ENCODE assay signal across 8 mouse cellular contexts in the genomic region with DNA sequence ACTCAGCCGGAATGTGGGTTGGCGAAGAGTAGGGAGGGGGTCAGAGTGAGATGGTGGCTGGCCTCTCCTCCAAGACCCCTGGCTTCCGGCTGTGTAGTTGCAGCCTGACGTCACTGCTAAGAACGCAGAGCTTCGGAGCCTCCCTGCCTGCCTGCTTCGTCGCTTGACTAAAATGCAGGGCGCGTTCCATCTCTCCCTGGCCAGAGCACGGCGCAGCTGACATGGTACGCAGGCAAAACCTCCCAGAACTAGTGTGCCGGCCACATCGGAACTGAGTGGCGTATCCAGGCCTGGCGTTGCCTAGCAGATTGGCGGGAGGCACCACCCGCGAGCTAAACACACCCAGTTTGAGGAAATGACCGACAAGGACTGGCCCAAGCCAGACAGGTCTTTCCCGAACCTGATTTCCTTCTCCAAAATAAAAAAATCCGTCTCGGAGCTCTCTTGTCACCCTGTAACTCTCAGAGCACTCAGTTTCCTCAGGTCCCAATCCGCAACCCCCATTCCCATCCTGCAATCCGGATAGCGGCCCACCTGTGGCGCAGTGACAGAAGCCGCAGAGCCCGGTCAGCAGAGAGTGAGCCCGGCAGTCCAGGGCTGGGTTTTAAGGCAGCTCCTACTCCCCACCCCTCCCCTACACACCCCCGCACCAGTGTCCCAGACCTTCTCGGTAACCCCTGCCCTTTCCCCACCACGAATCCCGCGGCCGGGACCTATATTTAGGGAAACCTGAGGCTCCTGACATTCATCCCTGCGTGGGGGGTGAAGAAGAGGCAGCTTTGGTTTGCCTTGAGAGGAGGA. TPM values are rescaled to one million over a fixed set of nuclear protein-coding genes. Genes with fewer than 3 reads are reported as not detected.
DNase-seq lines count a peak whose midpoint lies in the region; ATAC-seq and TF ChIP-seq lines count a peak whose summit lies in the region.

No protein-coding gene starts in this region.

- peak overlapping the region; percentile 81 for H3K4me2 ChIP-seq in kidney, embryonic 16.5 days (replicated peaks; ENCODE audit: low read depth, low read length)
- H3K4me2 ChIP-seq in intestine, embryonic 14.5 days (ENCODE audit: low read length) = peak overlapping the region; percentile 83
- peak overlapping the region; percentile 84 for H3K4me2 ChIP-seq in midbrain, embryonic 14.5 days (ENCODE audit: low read length)

- no peak for DNase-seq in kidney, postnatal 10 days
- peak; percentile 85 for DNase-seq in cerebellum, adult 11-12 months
- DNase-seq in forelimb bud, embryonic 11.5 days (ENCODE audit: low read depth, low spot score) = peak; percentile 92
- DNase-seq in intestine, embryonic 14.5 days (ENCODE audit: low spot score) = peak; percentile 87
- DNase-seq in midbrain, embryonic 14.5 days = peak; percentile 93
- DNase-seq in embryo, embryonic 10 days (ENCODE audit: low spot score) = no peak

- peak overlapping the region; percentile 77 for H3K9ac ChIP-seq in kidney, embryonic 16.5 days (replicated peaks; ENCODE audit: low read length)
- peak overlapping the region; percentile 35 for H3K9ac ChIP-seq in ES-Bruce4 (ENCODE audit: low read depth, poor library complexity, severe bottlenecking)
- peak overlapping the region; percentile 68 for H3K9ac ChIP-seq in intestine, embryonic 14.5 days (ENCODE audit: low read length)
- peak overlapping the region; percentile 72 for H3K9ac ChIP-seq in midbrain, embryonic 14.5 days (replicated peaks; ENCODE audit: low read length)

- H3K36me3 ChIP-seq in kidney, embryonic 16.5 days (ENCODE audit: insufficient read depth, low read length) = peaks cover 27% of the 10 kb centered on the region
- H3K36me3 ChIP-seq in ES-Bruce4 (ENCODE audit: control insufficient read depth, insufficient read depth, low read length, poor library complexity, severe bottlenecking) = peaks cover 27% of the 10 kb centered on the region
- peaks cover 36% of the 10 kb centered on the region for H3K36me3 ChIP-seq in intestine, embryonic 14.5 days (ENCODE audit: control insufficient read depth, insufficient read depth, low read length)
- peaks cover 24% of the 10 kb centered on the region for H3K36me3 ChIP-seq in midbrain, embryonic 14.5 days (ENCODE audit: control insufficient read depth, insufficient read depth, low read length)

- peak; percentile 90 for ATAC-seq in kidney, embryonic 16.5 days (ENCODE audit: low FRiP score, low TSS enrichment)
- ATAC-seq in intestine, embryonic 14.5 days (replicated peaks; ENCODE audit: low FRiP score, low TSS enrichment, low read depth) = peak; percentile 89
- peak; percentile 92 for ATAC-seq in midbrain, embryonic 14.5 days (ENCODE audit: low FRiP score, low TSS enrichment)

- H3K27me3 ChIP-seq in kidney, embryonic 16.5 days (ENCODE audit: insufficient read depth, low read length) = no peaks in the 10 kb centered on the region
- H3K27me3 ChIP-seq in ES-Bruce4 (ENCODE audit: control insufficient read depth, insufficient read depth, low read length, poor library complexity, severe bottlenecking) = no peaks in the 10 kb centered on the region
- H3K27me3 ChIP-seq in intestine, embryonic 14.5 days (replicated peaks; ENCODE audit: control insufficient read depth, insufficient read depth, low read length) = no peaks in the 10 kb centered on the region
- no peaks in the 10 kb centered on the region for H3K27me3 ChIP-seq in midbrain, embryonic 14.5 days (ENCODE audit: control insufficient read depth, insufficient read depth, low read length)

- no peak for TF ChIP-seq CTCF in ES-Bruce4 (IDR thresholded peaks at IDR 0.05; ENCODE audit: low read depth, low read length)

- WGBS in kidney, embryonic 16.5 days = under 1% methylated on average over 36 of the region's 38 CpGs
- WGBS in intestine, embryonic 14.5 days = 2% methylated on average over 34 of the region's 38 CpGs
- 1% methylated on average over 37 of the region's 38 CpGs for WGBS in midbrain, embryonic 14.5 days

- H3K27ac ChIP-seq in kidney, embryonic 16.5 days (ENCODE audit: low read length) = peak overlapping the region; percentile 97
- H3K27ac ChIP-seq in ES-Bruce4 (ENCODE audit: insufficient read depth, low read length) = peak overlapping the region; percentile 73
- H3K27ac ChIP-seq in intestine, embryonic 14.5 days (ENCODE audit: low read depth) = peak overlapping the region; percentile 97
- H3K27ac ChIP-seq in midbrain, embryonic 14.5 days (replicated peaks; ENCODE audit: low read depth, low read length) = peak overlapping the region; percentile 96

- H3K9me3 ChIP-seq in kidney, embryonic 16.5 days (ENCODE audit: low read length) = no peaks in the 10 kb centered on the region
- no peaks in the 10 kb centered on the region for H3K9me3 ChIP-seq in ES-Bruce4 (replicated peaks; ENCODE audit: control insufficient read depth, insufficient read depth, low read length, poor library complexity, severe bottlenecking)
- H3K9me3 ChIP-seq in intestine, embryonic 14.5 days (ENCODE audit: control insufficient read depth, low read length) = no peaks in the 10 kb centered on the region
- H3K9me3 ChIP-seq in midbrain, embryonic 14.5 days (ENCODE audit: control insufficient read depth, low read length) = no peaks in the 10 kb centered on the region

- H3K4me3 ChIP-seq in kidney, embryonic 16.5 days (ENCODE audit: low read length) = peak overlapping the region; percentile 89
- peak overlapping the region; percentile 84 for H3K4me3 ChIP-seq in ES-Bruce4 (ENCODE audit: low read depth, low read length)
- peak overlapping the region; percentile 49 for H3K4me3 ChIP-seq in intestine, embryonic 14.5 days (ENCODE audit: low read depth, low read length)
- peak overlapping the region; percentile 79 for H3K4me3 ChIP-seq in midbrain, embryonic 14.5 days (replicated peaks; ENCODE audit: low read depth, low read length)

- peak; percentile 85 for TF ChIP-seq POLR2A in ES-Bruce4 (IDR thresholded peaks at IDR 0.05; ENCODE audit: insufficient read depth, low read length)

- H3K4me1 ChIP-seq in kidney, embryonic 16.5 days (ENCODE audit: insufficient read depth, low read length) = peaks cover 36% of the 10 kb centered on the region
- no peaks in the 10 kb centered on the region for H3K4me1 ChIP-seq in ES-Bruce4 (ENCODE audit: control insufficient read depth, insufficient read depth, low read length)
- peaks cover 24% of the 10 kb centered on the region for H3K4me1 ChIP-seq in intestine, embryonic 14.5 days (replicated peaks; ENCODE audit: control insufficient read depth, insufficient read depth, low read length)
- H3K4me1 ChIP-seq in midbrain, embryonic 14.5 days (ENCODE audit: control insufficient read depth, insufficient read depth, low read length) = peaks cover 24% of the 10 kb centered on the region

- peak; percentile 73; the same call in 1 of the 2 replicates for TF ChIP-seq EP300 in ES-Bruce4 (IDR thresholded peaks at IDR 0.05; ENCODE audit: insufficient read depth, low read depth, low read length)

RNA-seq across cellular contexts. Expression of gene Fam57b, which starts 2.2 kb away (rescaled TPM):
- polyA plus RNA-seq in kidney, embryonic 16.5 days (2015; fragmentation: Nextera tagmentation; extraction: Ambion mirVana) = 0.19 and 0.52 TPM in 2 replicates
- polyA plus RNA-seq in ES-Bruce4 (2011; ENCODE audit: insufficient read depth, insufficient read length, low read depth, missing spikeins) = 2.7 and 4.2 TPM in 2 replicates
- polyA plus RNA-seq in intestine, embryonic 14.5 days (2014; fragmentation: Nextera tagmentation; extraction: Ambion mirVana) = 1.5 and 1.8 TPM in 2 replicates
- 51.6 and 72.4 TPM in 2 replicates for polyA plus RNA-seq in midbrain, embryonic 14.5 days (2014; fragmentation: Nextera tagmentation; extraction: Ambion mirVana)

RNA-seq across cellular contexts. Expression of gene Ppp4c, which starts 7.4 kb away (rescaled TPM):
- 267 and 271 TPM in 2 replicates for polyA plus RNA-seq in kidney, embryonic 16.5 days (2015; fragmentation: Nextera tagmentation; extraction: Ambion mirVana)
- 111 and 127 TPM in 2 replicates for polyA plus RNA-seq in ES-Bruce4 (2011; ENCODE audit: insufficient read depth, insufficient read length, low read depth, missing spikeins)
- 277 and 280 TPM in 2 replicates for polyA plus RNA-seq in intestine, embryonic 14.5 days (2014; fragmentation: Nextera tagmentation; extraction: Ambion mirVana)
- 210 and 212 TPM in 2 replicates for polyA plus RNA-seq in midbrain, embryonic 14.5 days (2014; fragmentation: Nextera tagmentation; extraction: Ambion mirVana)

RNA-seq across cellular contexts. Expression of gene Tbx6, which starts 18.4 kb away (rescaled TPM):
- polyA plus RNA-seq in kidney, embryonic 16.5 days (2015; fragmentation: Nextera tagmentation; extraction: Ambion mirVana) = 0.29 and 0.78 TPM in 2 replicates
- 1.7 TPM in 2 replicates for polyA plus RNA-seq in ES-Bruce4 (2011; ENCODE audit: insufficient read depth, insufficient read length, low read depth, missing spikeins)
- 0.36 and 0.47 TPM in 2 replicates for polyA plus RNA-seq in intestine, embryonic 14.5 days (2014; fragmentation: Nextera tagmentation; extraction: Ambion mirVana)
- 0.22 and 0.24 TPM in 2 replicates for polyA plus RNA-seq in midbrain, embryonic 14.5 days (2014; fragmentation: Nextera tagmentation; extraction: Ambion mirVana)

RNA-seq across cellular contexts. Expression of gene Ypel3, which starts 22.9 kb away (rescaled TPM):
- 95.8 and 101 TPM in 2 replicates for polyA plus RNA-seq in kidney, embryonic 16.5 days (2015; fragmentation: Nextera tagmentation; extraction: Ambion mirVana)
- 56.8 and 62.1 TPM in 2 replicates for polyA plus RNA-seq in ES-Bruce4 (2011; ENCODE audit: insufficient read depth, insufficient read length, low read depth, missing spikeins)
- 105 and 106 TPM in 2 replicates for polyA plus RNA-seq in intestine, embryonic 14.5 days (2014; fragmentation: Nextera tagmentation; extraction: Ambion mirVana)
- 218 and 255 TPM in 2 replicates for polyA plus RNA-seq in midbrain, embryonic 14.5 days (2014; fragmentation: Nextera tagmentation; extraction: Ambion mirVana)

RNA-seq across cellular contexts. Expression of gene 4930451I11Rik, which starts 31.8 kb away (rescaled TPM):
- polyA plus RNA-seq in kidney, embryonic 16.5 days (2015; fragmentation: Nextera tagmentation; extraction: Ambion mirVana) = not detected in 2 replicates
- not detected in 2 replicates for polyA plus RNA-seq in ES-Bruce4 (2011; ENCODE audit: insufficient read depth, insufficient read length, low read depth, missing spikeins)
- polyA plus RNA-seq in intestine, embryonic 14.5 days (2014; fragmentation: Nextera tagmentation; extraction: Ambion mirVana) = not detected in 2 replicates
- polyA plus RNA-seq in midbrain, embryonic 14.5 days (2014; fragmentation: Nextera tagmentation; extraction: Ambion mirVana) = not detected in 2 replicates

Comparison
In these comparisons a context has a peak if more than half of its experiments do, and no peak if none do; other contexts are left out.
1. DNase-seq: peak in cerebellum, adult 11-12 months (single experiment), forelimb bud, embryonic 11.5 days (single experiment), intestine, embryonic 14.5 days (single experiment) and midbrain, embryonic 14.5 days (single experiment); none in kidney, postnatal 10 days (single experiment) and embryo, embryonic 10 days (single experiment).
2. RNA of gene Fam57b, which starts 2.2 kb away (polyA plus RNA-seq): 51.6 to 72.4 TPM in midbrain, embryonic 14.5 days; 2.7 to 4.2 TPM in ES-Bruce4, 1.5 to 1.8 TPM in intestine, embryonic 14.5 days and 0.19 to 0.52 TPM in kidney, embryonic 16.5 days; every median in the first group is over 10 times any median in the second.
3. Peak in every context shown above with its lines, with median percentiles within 50 percentile points of each other: ATAC-seq, H3K27ac ChIP-seq, H3K4me2 ChIP-seq, H3K4me3 ChIP-seq and H3K9ac ChIP-seq.